Mouse (Mus musculus) heart, postnatal 0 days (tissue): ENCODE data around the gene Zmym1.

Source experiments
- CTCF ChIP-seq: IDR thresholded peaks from 2 replicates; pipeline ENCODE4 v1.5.1; 2016; ENCODE audit warnings: antibody characterized with exemption, control low read depth, low read depth
- EP300 ChIP-seq: IDR thresholded peaks from 2 replicates; pipeline ENCODE4 v1.6.1; 2016; ENCODE audit warnings: antibody characterized with exemption, low read depth

DNA sequence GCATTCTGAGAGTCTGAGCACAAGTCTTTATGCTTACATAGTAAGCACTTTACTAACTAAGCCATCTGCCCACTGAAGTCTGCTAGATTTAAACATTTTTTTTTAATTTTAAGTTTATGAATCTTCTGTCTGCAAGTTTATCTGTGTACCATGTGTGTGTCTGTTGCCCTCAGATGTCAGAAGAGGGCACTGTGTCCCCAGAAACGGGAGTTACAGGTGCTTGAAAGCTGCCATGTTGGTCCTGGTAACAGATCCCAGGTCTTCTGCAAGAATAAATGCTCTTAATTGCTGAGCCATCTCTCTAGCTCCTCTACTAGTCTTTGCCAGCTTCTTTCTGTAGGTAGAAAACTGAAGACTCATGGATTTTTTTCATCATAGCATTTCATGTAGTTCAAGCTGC is 14.0 kb upstream of the Zmym1 start:
- TF ChIP-seq EP300, result no peak
- TF ChIP-seq CTCF, result no peak
